Mouse (Mus musculus): ENCODE results near the gene Hist1h4h. TPM values are rescaled to one million over a fixed set of nuclear protein-coding genes. Genes with fewer than 3 reads are reported as not detected.
"Not testable (repeated sequence)": the region's sequence is repeated elsewhere in the genome, so short reads cannot be mapped to it uniquely, and the experiment has no call there.

The Hist1h4h gene
- polyA plus RNA-seq, 2 experiments, result 5.3 to 24.1 TPM

DNA sequence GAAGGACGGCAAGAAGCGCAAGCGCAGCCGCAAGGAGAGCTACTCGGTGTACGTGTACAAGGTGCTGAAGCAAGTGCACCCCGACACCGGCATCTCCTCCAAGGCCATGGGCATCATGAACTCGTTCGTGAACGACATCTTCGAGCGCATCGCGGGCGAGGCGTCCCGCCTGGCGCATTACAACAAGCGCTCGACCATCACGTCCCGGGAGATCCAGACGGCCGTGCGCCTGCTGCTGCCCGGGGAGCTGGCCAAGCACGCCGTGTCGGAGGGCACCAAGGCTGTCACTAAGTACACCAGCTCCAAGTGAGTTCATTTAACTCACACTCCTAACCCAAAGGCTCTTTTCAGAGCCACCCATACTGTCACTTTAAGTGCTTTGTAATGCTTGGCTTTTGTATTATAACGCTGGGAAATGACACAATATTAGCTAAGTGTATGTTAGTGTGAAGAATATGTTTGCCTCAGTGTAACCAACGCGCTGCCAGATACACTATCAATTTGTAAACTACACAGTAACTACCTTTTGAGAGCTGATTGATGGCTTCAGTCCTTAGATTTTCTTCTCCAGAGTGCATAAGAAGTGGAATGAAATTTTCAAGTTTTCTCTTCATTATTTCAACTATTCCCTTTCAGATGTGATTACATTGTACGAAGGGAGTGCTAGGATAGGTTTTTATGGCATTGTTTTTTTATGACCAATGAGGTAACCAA, 40.8 kb downstream of the Hist1h4h start:
- peak overlapping the region; percentile 65 to 81 for H3K4me3 ChIP-seq (ENCODE audit: insufficient read depth in 1 of 2, low read depth in 2 of 2, low read length in 2 of 2)
- WGBS (ENCODE audit: insufficient replicate concordance), result 0% methylated on average over 9 of the region's 34 CpGs
- DNase-seq (ENCODE audit: low read depth in 3 of 3, low spot score in 3 of 3), result peak in 1 of 3 experiments; percentile 62

DNA sequence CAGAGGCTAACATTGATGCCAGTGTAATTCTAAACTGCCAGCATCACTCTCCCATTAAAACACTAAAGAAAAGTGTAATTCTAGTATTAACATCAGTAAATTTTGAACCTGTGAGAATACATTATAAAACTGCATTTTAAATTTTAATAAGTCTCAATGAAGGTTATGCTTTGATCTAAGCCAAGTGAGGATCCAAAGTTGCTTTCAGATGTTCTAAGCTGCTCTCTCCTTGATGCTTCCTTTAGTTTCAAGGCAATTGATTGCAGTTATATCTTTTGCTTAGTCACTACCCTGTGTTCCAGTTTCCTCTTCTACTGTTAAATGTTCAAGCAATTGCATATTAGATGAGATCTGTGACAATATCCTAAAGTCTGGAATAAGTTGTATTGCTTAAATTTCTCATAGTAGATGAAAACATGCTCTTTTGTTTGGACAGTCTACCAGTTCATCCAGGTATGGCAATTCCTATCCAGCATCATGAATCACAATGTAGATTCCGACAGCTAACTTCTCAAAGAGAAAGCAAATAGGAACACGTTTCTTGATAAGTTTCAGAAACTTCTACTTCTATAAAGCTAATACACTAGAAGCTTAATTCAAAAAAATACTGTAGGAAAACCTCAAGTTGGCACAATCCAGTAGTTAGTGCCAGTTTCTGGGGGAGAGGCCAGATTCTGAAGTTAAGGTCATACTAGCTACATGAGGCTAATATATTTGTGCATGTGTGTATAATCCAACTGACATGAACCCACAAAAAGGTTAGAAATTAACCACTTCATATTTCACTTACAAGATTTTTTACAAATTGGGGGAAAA, 41.6 kb downstream of the Hist1h4h start:
- peak overlapping the region; percentile 99 for H3K9ac ChIP-seq (replicated peaks)
- H3K4me2 ChIP-seq (ENCODE audit: low read depth), result peak overlapping the region; percentile 79
- ATAC-seq (ENCODE audit: insufficient read depth) (no peak), DNase-seq (ENCODE audit: low read depth in 3 of 3, low spot score in 3 of 3) (peak in 1 of 3 experiments; percentile 66)
- WGBS (ENCODE audit: insufficient replicate concordance), result 25% methylated on average over 2 of the region's 2 CpGs
- peak overlapping the region; percentile 65 to 81; a peak in 3 of 4 replicates for H3K4me3 ChIP-seq (ENCODE audit: insufficient read depth in 1 of 2, low read depth in 2 of 2, low read length in 2 of 2)
- H3K4me1 ChIP-seq (replicated peaks; ENCODE audit: control insufficient read depth in 2 of 2, insufficient read depth in 2 of 2, low read length in 1 of 2), result peaks cover 16 to 20% of the 10 kb centered on the region in 2 experiments
- no peak for TF ChIP-seq EP300 (IDR thresholded peaks at IDR 0.05; ENCODE audit: low read depth)
- TF ChIP-seq CTCF (IDR thresholded peaks at IDR 0.05; ENCODE audit: low read depth), result no peak
- peak overlapping the region; percentile 98 for H3K27ac ChIP-seq
- no peaks in the 10 kb centered on the region for H3K27me3 ChIP-seq (ENCODE audit: control insufficient read depth, insufficient read depth, low read length)
- no peaks in the 10 kb centered on the region for H3K36me3 ChIP-seq (replicated peaks; ENCODE audit: control insufficient read depth, insufficient read depth, low read depth)
- no peaks in the 10 kb centered on the region for H3K9me3 ChIP-seq (ENCODE audit: control insufficient read depth, low read length)

More for the DNA sequence above, 40.8 kb downstream of the Hist1h4h start:
- peak overlapping the region; percentile 98 for H3K27ac ChIP-seq
- H3K27me3 ChIP-seq (ENCODE audit: control insufficient read depth, insufficient read depth, low read length); H3K9me3 ChIP-seq (ENCODE audit: control insufficient read depth, low read length); H3K36me3 ChIP-seq (replicated peaks; ENCODE audit: control insufficient read depth, insufficient read depth, low read depth): not testable (repeated sequence)
- peak overlapping the region; percentile 99 for H3K9ac ChIP-seq (replicated peaks)
- H3K4me2 ChIP-seq (ENCODE audit: low read depth), result peak overlapping the region; percentile 79
- H3K4me1 ChIP-seq (replicated peaks; ENCODE audit: control insufficient read depth in 2 of 2, insufficient read depth in 2 of 2, low read length in 1 of 2), result peaks cover 10 to 16% of the 10 kb centered on the region in 2 experiments
- ATAC-seq (ENCODE audit: insufficient read depth), result peak; percentile 2
- peak; percentile 56 for TF ChIP-seq EP300 (IDR thresholded peaks at IDR 0.05; ENCODE audit: low read depth)

DNA sequence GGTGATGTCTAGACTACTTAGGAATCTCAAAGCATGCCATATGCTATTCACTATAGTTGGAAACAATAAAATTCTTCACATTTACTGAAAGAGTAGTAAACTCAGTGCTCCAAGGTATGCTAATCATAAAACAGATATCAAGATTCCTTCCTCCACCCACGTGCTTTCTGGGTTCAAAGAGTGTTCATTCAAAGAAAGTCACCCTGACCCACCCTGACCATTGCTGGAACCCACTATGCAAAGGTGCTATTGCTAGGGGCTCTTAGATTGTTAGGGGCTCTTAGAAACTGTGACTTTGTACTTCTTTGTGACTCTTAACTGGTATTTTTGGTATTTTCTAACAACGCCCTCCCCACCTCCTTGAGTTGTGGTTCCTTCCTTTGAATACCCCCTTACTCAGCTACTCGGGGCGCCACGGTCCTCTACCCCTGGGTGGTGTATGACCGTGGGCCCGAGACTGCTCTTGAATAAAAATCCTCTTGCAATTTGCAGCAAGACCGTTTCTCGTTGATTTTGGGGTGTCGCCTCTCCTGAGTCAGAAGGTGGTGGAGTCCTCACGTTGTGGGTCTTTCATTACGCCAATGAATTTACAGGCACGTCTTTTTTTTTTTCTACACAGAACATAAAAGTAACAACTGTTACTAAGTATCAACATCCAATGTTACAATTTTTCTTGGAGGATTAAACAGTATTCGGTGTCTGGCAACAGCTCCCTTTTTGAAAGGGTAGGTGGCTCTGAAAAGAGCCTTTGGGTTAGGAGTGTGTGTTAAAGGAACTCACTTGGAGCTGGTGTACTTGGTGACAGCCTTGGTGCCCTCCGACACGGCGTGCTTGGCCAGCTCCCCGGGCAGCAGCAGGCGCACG, 42.4 kb downstream of the Hist1h4h start:
- not testable (repeated sequence) for H3K27me3 ChIP-seq (ENCODE audit: control insufficient read depth, insufficient read depth, low read length); H3K9me3 ChIP-seq (ENCODE audit: control insufficient read depth, low read length); ATAC-seq (ENCODE audit: insufficient read depth); H3K36me3 ChIP-seq (replicated peaks; ENCODE audit: control insufficient read depth, insufficient read depth, low read depth); DNase-seq (ENCODE audit: low read depth in 3 of 3, low spot score in 3 of 3)
- H3K9ac ChIP-seq (replicated peaks), result peak overlapping the region; percentile 99
- WGBS (ENCODE audit: insufficient replicate concordance), result 4% methylated on average over 18 of the region's 20 CpGs
- peaks cover 16 to 19% of the 10 kb centered on the region in 2 experiments for H3K4me1 ChIP-seq (replicated peaks; ENCODE audit: control insufficient read depth in 2 of 2, insufficient read depth in 2 of 2, low read length in 1 of 2)
- H3K4me3 ChIP-seq (ENCODE audit: insufficient read depth in 1 of 2, low read depth in 2 of 2, low read length in 2 of 2), result peak overlapping the region; percentile 65 to 81
- H3K27ac ChIP-seq, result peak overlapping the region; percentile 98
- peak overlapping the region; percentile 79 for H3K4me2 ChIP-seq (ENCODE audit: low read depth)

DNA sequence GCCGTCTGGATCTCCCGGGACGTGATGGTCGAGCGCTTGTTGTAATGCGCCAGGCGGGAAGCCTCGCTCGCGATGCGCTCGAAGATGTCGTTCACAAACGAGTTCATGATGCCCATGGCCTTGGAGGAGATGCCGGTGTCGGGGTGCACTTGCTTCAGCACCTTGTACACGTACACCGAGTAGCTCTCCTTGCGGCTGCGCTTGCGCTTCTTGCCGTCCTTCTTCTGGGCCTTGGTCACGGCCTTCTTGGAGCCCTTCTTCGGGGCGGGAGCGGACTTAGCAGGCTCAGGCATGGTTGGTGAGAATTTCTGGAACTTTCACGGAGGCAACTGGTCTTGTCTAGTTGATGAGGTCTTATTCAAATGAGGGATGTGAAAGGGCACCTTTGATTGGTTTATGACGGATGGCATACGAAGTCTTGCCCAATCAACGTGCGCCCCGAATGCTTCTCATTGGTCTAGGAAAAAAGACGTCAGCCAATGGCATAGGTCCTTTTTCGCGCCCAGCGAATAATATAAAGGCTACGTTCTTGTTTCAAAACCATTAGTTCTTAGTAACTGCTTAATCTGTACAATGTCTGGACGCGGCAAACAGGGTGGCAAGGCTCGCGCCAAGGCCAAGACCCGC, 43.2 kb downstream of the Hist1h4h start, which contains the start of the genes Hist1h2bf and Hist1h2ad:
Hist1h2bf (minus strand) TSS at position 299 of the 627 bp plus-strand sequence.
Hist1h2ad (plus strand) TSS at position 484 of the 627 bp plus-strand sequence.
- H3K9me3 ChIP-seq (ENCODE audit: control insufficient read depth, low read length); H3K36me3 ChIP-seq (replicated peaks; ENCODE audit: control insufficient read depth, insufficient read depth, low read depth); H3K27me3 ChIP-seq (ENCODE audit: control insufficient read depth, insufficient read depth, low read length): not testable (repeated sequence)
- peak within 1 kb of the TSS; percentile 69 to 81 for H3K4me3 ChIP-seq (ENCODE audit: insufficient read depth in 1 of 2, low read depth in 2 of 2, low read length in 2 of 2)
- H3K4me1 ChIP-seq (replicated peaks; ENCODE audit: control insufficient read depth in 2 of 2, insufficient read depth in 2 of 2, low read length in 1 of 2), result peaks cover 18 to 19% of the 10 kb centered on the region in 2 experiments
- peak within 1 kb of the TSS; percentile 96 for H3K4me2 ChIP-seq (ENCODE audit: low read depth)
- H3K9ac ChIP-seq (replicated peaks), result peak within 1 kb of the TSS; percentile 99
- ATAC-seq (ENCODE audit: insufficient read depth), result peak; percentile 75
- H3K27ac ChIP-seq, result peak within 1 kb of the TSS; percentile 98
- under 1% methylated on average over 31 of the region's 42 CpGs for WGBS (ENCODE audit: insufficient replicate concordance)
- DNase-seq (ENCODE audit: low read depth in 3 of 3, low spot score in 3 of 3), result peak; percentile 99 to 100 (median 99)
- TF ChIP-seq EP300 (IDR thresholded peaks at IDR 0.05; ENCODE audit: low read depth), result peak; percentile 71; the same call in 1 of the 2 replicates

DNA sequence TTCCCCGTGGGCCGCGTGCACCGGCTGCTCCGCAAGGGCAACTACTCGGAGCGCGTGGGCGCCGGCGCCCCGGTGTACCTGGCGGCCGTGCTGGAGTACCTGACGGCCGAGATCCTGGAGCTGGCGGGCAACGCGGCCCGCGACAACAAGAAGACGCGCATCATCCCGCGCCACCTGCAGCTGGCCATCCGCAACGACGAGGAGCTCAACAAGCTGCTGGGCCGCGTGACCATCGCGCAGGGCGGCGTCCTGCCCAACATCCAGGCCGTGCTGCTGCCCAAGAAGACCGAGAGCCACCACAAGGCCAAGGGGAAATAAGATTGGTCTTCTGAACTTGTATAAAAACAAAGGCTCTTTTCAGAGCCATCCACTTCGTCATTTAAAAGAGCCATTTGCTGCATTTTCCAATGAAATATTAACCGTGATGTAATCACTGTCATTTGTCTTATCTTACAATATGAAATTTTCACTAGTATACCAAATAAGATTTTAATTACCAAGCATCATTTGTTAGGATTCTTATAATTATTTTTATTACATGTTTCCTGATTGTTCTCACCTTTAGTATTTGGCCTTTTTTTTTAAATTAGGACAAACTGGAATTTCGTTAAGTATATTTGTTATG, 43.8 kb downstream of the Hist1h4h start:
- H3K36me3 ChIP-seq (replicated peaks; ENCODE audit: control insufficient read depth, insufficient read depth, low read depth); H3K27me3 ChIP-seq (ENCODE audit: control insufficient read depth, insufficient read depth, low read length); DNase-seq (ENCODE audit: low read depth in 3 of 3, low spot score in 3 of 3); ATAC-seq (ENCODE audit: insufficient read depth); H3K9me3 ChIP-seq (ENCODE audit: control insufficient read depth, low read length): not testable (repeated sequence)
- H3K9ac ChIP-seq (replicated peaks), result peak overlapping the region; percentile 85
- peak overlapping the region; percentile 98 for H3K27ac ChIP-seq
- peak overlapping the region; percentile 96 for H3K4me2 ChIP-seq (ENCODE audit: low read depth)
- peaks cover 15 to 17% of the 10 kb centered on the region in 2 experiments for H3K4me1 ChIP-seq (replicated peaks; ENCODE audit: control insufficient read depth in 2 of 2, insufficient read depth in 2 of 2, low read length in 1 of 2)
- 0% methylated on average over 5 of the region's 39 CpGs for WGBS (ENCODE audit: insufficient replicate concordance)
- peak overlapping the region; percentile 43 to 69 for H3K4me3 ChIP-seq (ENCODE audit: insufficient read depth in 1 of 2, low read depth in 2 of 2, low read length in 2 of 2)
